Mouse (Mus musculus) B cell, adult 2 months (primary cell): ENCODE results near the gene Celsr1.

Source experiments
- DNase-seq, 2 experiments: peaks; one replicate each; pipeline ENCODE4 v3.0.0; 2022

The Celsr1 gene

DNA sequence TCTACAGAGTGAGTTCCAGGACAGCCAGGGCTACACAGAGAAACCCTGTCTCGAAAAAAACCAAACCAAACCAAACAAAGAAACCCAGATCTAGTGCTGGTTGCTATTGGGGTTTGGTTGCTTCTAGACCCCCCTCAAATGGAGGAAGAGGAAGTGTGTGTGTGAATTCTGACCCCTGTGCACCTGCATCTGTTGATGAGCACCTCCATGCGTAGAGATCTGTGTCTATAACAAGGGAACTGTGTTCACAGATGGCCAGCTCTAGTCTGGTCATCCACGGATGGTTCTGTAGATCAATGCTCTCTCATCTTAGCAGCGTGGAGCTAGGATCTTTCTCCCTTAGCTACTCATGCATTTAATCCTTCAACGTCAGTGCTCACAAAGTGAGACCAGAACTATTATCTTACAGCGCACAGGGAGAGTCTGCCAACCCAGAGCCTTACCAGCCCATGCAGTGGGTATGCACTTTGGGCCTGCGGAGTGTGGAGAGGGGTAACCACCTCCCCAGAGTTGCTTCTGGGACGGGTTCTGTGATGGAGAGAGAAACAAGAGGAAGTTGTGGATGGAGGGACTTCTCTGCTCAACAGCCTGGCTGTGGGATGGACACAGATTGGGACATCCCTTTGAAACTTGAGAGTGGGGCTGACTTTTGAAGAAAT, 30.7 kb upstream of the Celsr1 start:
- peak; percentile 52 to 56 for DNase-seq

DNA sequence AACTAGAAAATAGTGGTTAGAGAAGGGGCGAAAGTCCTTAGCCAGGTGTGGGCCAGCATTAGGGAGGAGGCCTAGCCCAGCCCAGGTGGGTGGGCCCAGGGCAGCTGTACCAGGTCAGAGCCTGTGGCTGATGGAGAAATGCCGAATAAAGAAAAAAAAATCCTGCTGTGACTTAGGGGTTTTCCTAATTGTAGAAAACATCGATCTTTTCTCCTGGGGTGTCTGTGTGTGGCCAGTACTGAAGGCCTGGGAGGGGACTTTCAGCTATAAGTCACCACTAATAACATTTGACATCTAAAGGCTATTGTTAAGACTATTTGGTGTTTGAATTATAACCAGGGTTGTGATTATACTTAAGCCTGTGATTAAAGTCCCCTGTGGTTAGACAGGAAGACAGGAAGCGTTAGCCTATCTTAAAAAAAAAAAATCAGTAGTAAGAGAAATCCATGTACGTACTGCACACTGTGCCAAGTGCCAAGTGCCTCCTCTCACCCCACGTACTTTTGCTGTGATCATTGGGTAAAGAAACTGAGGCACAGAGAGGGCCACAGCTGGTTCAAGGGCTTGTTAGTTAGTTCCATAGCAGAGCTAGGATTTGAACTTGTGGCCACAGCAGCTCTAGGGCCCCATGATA, 28.4 kb upstream of the Celsr1 start:
- no peak for DNase-seq

DNA sequence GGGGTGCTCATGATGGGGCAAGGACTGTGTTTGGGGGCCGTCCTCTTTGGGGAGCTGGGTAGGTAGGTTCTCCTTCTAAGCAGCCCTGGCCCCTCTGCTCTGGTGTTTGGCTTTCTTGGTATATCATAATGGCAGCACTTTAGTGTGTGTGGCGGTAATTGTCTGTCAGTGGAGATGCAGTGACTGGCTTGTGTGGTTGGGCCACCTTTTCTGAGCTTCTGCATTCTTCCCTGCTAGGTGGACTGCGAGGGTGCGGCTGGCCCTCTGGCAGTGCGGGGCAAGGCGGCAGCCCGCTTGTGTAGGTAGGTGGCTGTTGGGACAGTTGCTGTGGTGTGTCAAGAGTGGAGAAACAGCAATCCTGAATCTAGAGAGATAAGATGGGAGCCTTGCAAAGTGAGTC, 27.6 kb upstream of the Celsr1 start:
- DNase-seq: no peak

DNA sequence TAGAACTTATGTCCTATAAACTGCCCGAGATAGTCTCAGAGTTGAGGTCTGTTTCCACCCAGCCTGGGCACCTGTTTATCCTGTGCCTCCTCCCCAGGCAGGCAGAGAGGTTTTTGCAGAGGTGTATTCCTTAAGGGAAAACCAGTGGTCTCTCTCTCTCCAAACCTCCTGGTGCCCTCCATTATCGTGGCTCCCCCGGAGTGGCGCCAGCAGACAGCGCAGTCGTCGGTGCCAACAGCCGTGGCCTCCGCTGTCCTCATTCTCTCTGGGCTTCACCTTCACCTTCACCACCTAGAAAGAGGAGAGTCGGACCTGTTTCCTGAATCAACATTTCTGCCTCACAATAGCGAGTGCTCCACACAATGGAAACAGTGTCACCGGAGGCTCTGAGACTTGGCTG, 27.0 kb upstream of the Celsr1 start:
- no peak for DNase-seq

DNA sequence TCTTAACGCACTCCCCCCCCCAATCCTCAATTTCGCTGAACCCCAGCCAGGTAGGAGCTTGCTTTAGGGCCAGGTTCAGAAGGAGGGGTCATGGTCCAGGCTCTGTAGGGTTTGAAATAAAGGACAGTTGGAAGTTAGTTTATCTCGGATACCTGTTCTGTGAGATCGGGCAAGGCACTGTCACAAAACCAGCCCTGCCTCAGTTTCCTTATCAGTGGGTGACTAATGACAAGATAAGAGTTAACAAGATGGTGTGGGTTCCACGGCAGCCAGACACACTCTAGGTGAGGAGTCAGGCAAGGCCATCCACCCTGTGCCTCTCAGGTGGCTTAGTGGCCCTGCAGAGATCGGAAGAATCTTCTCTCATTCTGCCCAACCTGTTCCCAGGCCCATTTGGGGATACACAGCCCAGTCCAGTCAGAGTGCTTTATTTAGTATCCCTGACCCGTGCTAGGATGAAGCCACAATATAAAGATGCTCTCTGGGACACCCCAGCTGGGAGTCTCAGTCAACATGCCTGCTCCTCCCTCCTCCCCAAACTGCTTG, 26.3 kb upstream of the Celsr1 start:
- no peak for DNase-seq

DNA sequence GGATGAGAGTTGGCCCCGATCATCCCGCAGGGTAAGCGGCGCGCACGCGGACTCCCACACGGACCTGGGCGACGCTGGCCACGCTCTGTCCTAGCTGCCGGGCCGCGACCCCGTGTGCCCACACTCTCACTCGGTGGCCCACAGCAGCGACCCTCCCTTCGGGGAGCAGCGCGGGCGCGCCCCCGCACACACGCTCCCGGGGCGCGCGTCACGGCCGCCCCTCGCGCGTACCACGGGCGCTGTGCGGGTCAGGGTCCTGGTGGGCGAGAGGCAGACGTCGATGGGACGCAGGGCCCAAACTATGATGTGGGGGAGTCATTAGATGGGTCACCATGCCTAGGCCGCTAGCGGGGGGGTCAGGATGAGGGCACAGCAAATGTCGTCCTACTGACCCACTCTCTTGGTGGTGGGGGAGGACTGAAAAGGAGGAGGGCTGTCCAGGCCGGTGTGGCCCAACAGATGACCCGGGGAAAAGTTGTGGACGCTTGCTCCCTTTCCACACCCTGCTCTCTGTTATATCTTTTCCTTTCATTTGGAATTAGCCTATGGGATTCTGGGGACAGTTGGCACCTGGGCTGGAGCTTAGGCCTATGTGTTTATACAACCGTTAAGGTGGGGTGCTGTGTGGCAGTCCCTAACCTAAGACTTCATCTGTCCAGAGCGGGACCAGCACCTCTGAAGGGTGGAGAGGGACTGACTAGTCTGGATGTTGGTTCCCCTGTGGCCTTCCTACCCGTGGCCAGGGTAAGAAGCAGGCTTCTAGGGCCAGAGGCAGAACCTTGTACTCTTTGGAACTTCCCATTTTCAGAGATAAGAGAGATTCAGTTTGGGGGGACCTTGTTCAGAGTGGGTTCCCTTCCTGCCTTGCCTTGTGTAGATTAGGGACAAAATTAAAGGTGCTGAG, 25.6 kb upstream of the Celsr1 start:
- DNase-seq: peak; percentile 60 to 61

DNA sequence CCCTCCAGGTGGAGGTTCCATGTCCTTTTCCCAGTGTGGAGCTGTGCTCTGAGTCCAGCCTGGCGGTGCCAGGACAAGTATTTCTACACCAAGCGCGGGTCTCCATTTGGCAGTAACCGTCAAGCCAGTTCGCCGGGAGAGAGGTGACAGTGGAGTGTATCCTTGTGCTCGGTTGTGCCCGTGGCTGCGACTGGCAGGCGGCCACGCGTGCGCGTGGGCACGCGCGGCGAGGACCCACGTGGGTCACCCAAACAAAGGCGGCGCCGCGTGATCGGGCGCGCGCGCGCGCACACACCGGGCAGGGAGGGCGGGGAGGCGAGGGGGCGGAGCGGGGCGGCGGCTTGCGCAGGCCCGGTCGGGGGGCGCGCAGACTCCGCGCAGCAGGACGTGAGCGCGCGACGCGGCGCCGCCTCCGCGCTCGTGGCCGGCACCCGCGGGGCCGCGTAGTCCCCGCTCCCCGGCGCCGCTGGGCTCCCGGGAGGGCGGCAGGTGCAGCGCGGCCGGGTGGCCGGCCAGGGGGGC, 24.9 kb upstream of the Celsr1 start:
- DNase-seq: peak; percentile 79 to 85

DNA sequence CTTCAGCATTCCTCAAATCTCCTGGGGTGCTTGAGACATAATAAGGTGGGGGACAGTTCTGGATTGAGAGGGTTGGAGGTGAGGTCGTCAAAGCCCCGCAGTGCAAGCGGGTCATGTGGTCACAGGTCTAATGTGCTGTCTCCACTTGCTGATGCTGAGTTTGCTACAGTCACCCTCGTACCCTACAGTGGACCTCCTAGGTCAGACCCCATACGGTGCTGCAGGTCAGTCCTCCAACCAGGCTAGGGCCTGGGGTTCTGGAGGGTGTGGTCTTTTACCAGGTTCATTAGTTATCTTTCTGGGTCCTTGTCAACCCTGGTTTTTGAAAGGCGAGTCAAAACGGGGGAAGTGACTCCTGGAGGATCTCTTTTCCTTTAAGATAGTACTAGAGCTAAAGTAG, 24.3 kb upstream of the Celsr1 start:
- peak in 1 of 2 experiments; percentile 13 for DNase-seq

DNA sequence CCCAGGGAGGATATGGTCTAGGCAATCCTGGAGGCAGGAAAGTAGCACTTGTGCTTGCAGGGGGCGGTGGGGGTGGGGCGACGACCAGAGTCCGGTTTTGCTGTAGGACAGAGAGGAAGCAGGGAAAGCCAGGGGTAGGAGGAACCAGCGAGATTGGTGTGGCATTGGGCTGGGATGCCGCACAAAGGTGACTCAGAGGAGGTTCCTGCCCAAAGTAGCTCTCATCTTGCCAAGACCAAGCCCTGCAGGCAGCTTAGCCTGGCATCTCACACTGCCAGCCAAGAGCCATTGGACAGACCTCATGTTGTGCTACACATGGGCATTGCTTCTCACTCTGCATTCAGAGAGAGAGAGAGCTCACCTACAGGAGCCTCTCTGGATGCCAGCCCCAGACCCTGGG, 23.8 kb upstream of the Celsr1 start, which contains the start of gene Gramd4:
Gene Gramd4 (plus strand): TSS at position 283 of the 400 bp plus-strand sequence.
- no peak for DNase-seq

DNA sequence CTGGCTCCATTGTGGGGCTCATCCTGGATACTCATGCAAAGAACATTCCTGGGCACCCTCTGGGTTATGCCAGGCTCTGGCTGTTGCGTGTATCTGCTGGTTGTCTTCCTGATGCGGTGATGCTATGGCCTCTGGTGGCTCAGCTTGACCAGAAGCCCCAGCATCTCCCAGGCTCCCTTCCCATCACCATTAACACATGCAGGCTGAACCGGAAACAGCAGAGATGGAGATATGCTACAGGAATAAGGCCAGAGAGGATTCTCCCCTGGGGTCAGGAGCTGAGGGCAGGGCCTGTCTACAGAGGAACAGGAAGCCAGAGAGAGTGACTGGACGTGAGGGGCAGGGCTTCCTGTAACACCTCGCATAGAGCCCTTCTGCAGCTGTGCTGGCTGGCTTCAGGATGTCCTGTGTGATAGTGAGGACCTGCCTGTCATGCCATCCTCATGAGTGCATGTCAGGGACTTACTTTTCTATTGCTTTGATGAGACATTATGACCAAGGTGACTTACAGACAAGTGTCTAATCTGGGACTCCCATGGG, 22.7 kb upstream of the Celsr1 start:
- DNase-seq: peak; percentile 32 to 36

DNA sequence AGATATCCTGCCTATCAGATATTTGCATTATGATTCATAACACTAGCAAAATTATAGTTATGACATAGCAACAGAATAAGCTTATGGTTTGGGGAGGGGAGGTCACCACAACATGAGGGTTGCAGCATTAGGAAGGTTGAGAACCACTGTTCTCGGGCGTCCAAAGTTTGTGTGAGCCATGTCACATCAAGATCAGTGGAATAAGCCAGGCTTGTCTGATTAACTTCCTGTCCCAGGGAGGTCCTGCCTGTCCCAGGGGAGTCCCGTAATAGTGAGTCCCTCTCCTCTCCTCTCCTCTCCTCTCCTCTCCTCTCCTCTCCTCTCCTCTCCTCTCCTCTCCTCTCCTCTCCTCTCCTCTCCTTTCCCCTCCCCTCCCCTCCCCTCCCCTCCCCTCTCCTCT, 21.3 kb upstream of the Celsr1 start:
- DNase-seq: peak in 1 of 2 experiments; percentile 30

DNA sequence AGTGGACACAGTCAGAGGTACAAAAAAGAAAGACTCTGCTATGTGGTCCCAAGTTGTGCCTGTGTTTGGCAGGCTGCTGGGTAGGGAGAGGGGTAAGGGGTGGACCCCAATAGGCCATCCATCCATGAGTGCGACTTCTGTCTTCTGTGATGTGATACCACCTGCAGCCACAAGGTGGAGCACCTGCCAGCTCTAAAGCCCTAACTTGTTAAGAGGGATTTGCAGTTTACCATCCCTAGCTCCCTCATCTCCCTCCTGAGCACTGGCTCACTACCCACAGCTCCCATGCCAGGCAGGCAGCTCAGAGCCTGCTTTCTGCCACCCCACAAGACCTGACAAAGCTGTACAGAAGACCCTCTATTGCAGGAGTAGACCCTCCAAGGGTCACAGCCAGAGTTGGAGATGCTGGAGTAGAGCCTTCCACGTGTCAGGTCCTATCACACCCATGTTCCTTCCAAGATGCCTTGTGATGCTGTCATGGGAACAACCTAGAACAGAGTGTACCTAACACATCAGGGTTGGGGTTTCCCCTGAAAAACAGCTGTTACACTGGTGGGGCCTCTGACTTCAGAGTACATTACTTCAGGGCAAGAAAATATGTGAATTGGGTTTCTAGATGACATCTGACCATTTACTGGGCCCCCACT, 20.4 kb upstream of the Celsr1 start:
- peak; percentile 89 for DNase-seq

DNA sequence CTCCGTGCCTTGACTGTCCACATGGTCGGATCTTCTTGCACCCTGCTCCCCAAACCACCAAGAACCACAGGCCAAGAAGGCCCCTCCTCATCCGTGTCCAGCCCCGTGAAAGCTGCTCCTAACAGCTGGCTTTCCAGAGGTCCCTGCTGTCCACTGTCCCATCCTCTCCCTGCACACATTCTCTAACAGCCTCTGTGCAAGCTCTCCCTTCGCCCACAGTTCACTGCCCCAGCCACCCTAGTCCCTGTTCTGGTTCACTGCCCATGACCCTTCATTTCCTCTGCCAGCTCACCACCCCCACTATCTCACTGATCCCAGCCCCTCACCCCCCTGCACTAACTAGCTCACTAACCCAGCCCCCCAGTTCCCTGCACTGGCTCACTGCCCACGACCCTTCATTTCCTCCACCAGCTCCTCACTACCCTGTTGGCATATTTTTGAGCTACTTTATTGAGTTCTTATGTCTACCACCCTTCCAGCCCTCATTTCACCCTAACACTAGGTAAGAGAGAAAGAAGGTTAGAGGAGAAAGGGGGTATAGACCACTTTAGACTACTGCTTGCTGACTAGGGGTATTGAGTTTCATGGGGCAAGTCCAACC, 18.4 kb upstream of the Celsr1 start:
- DNase-seq: no peak

DNA sequence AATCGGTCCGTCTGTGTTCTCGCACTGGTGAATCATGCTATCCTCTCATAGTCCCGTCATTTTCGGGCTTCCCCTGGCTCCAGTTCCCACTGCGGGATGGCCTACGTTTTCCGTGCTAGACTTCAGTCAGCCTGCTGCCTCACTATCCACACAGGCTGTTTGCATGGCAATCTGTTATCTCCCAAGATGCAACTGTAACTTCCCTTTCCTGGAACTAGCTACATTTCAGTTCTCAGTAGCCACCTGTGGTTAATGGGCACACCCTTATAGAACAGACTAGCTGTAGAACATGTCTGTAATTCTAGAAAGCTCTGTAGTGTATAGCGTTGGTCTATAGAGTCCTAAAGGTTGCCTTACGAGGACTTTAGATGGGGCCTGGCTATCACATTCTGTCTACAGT, 17.6 kb upstream of the Celsr1 start:
- DNase-seq: peak; percentile 69 to 74

DNA sequence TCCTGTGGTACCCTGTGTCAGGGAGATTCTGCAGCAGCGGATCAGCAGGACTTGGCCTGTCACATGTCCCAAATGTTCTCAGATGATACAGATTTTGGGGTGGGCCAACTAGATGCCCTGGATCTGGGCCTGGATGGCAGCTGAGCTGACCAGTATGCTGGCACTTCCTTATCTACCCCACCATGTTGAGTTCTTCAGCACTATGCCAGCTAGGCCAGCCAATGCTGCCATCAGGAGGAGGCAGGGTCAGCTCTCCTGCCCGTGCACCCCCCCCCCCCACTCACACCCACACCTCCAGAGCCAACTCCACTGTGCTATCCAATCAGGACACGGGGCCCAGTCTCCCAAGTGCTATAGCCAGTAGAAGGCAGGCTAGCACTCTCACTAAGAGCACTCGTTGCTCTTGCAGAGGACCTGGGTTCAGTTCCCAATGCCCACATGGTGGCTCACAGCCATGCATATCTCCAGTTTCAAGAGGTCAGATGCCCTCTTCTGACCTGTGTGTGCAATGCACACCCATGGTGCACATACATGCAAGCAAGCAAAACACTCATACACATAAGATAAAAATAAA, 16.7 kb upstream of the Celsr1 start:
- no peak for DNase-seq

DNA sequence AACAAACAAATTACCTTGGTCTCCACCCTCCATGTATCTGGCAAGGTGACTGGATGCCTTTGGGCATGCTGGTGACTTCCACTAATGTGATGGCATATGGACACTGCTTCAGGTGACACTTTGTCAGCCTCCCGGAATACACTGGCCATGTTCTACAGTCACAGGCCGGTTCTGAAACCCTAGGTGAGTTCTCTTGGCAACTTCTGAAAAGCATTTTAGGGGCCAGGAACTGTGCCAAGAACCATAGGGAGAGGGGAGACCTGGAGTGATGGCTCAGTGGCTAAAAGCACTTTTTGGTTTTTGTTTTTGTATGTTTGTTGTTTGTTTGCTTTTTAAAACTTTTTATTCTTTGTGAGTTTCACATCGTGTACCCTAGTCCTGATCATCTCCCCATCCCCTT, 15.9 kb upstream of the Celsr1 start:
- DNase-seq: no peak

DNA sequence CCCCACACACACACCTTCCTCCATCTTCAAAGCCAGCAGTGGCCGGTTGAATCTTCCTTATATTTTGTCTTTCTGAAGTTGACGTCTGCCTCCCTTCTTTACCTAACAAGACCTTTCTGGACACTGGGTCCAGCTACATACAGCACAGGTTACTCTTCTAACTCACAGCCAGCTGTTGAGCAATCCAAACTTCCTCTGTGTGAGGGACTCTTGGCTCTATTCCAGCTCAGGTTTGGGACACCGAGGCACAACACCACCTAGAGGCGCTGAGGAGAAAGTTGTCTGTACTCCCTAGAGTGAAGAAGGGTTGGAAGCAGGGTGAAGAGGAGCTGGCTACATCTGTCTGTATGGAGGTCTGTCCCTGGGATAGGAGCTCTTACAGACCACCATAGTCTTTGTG, 8.8 kb upstream of the Celsr1 start:
- DNase-seq: peak in 1 of 2 experiments; percentile 12

DNA sequence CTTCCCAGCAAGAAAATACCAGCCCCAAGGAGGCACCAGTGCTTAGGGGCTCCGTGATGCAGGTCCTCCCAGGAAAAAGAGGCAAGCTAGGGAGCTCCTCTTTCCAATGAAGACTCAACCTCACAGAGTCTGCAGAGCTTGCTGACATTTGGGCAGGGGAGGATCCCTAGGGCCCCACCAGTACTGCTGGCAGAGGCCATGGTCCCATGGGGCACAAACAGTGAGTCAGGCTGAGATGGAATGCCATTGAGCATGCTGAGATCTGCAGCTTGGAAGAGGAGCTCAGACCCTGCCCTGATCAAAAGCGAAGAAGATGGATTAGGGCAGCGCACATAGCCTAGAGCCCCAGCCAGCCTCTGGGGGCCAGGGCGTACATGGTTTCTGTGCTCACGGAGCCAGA, 7.8 kb upstream of the Celsr1 start:
- DNase-seq: no peak

DNA sequence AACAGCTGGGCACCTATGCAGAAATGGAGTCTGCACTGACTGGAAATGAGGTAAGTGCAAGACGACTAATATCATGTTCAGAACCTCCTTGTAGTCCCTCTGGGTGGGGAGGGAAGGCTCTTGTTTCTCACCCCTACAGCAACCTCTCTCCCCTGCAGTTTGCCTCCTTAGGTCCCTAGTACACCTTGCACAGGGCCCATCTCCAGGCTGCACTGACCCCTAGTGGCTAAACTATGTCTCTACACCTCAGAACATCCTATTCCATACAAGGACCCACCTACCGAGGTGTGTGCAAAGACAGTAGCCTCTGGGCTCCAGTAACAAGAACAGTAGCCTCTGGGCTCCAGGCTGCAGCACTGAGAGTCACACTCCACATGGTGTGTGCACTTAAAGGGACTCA, 5.2 kb upstream of the Celsr1 start:
- peak; percentile 83 to 85 for DNase-seq

DNA sequence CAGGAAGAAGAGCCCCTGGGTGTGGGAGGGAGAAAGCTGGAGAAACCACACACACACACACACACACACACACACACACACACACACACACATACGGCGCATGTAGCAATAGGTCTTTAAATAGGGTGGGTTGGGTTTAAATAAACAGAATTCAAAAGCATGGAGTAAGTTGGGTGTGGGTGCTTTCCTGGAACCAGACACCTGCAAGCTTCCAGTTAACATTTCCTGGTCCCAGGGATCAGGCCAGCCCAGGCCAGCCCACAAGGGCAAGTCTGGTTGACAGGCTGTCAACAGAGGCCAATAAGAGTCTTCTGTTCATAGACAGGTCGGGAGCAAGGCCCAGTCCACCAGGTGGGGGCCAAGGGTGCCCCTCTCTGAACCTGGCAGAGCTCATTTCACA, 2.3 kb upstream of the Celsr1 start:
- no peak for DNase-seq

DNA sequence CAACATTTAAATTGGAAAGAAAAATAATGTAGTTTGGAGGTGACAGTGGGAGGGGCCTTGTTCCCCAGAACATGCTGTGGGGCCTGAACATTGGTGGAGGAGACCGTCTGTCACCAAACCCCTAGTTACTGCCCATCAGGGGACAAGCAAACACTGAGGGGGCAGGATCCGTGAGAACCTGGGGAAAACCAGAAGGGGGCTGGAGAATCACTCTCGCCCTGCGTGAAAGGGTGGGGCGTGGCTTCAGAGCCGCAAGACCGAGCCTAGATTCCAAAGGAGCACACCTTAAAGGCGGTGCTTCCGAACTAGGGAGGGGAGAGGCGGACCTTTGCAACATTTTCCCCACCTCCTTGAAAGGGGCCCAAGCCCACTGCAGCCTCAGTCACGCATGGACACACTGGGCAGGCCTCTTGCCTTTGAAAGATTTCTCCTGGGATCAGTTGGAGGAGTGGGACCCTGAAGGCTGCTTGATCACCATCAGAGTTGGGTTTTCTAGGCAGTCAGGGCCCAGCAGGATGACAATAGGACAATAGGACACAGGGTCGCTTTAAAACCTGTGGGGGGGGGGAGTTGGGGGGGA, 1.3 kb upstream of the Celsr1 start:
- no peak for DNase-seq
